Mouse (Mus musculus) megakaryocyte, embryonic 14.5 days (primary cell): ENCODE measurements around the gene Dtx3.

Source experiments
- FLI1 ChIP-seq: IDR thresholded peaks from 2 replicates; pipeline ENCODE4 v1.6.1; 2012; ENCODE audit warnings: low read length, inconsistent platforms, mixed read lengths
- GATA1 ChIP-seq: IDR thresholded peaks from 3 replicates; pipeline ENCODE4 v1.6.1; 2012; ENCODE audit warnings: mixed read lengths, low read length, inconsistent platforms, borderline replicate concordance

GRCm38 (mm10) chr10:127213704-127214421 lies 18.3 kb upstream of the Dtx3 start:
- no peak for TF ChIP-seq FLI1
- TF ChIP-seq GATA1 = no peak
